Mouse (Mus musculus) kidney, adult 2 months (tissue): ENCODE data around the gene Cda. TPM values are rescaled to one million over a fixed set of nuclear protein-coding genes. Genes with fewer than 3 reads are reported as not detected.

Experiments
- DNase-seq: peaks from one replicate; pipeline ENCODE4 v3.0.0; 2021
- H3K27ac ChIP-seq: fragments of 200-500 bp; 2 replicates; pipeline ENCODE4 v1.5.1; 2012; ENCODE audit warnings: low read depth, low read length, control low read depth, inconsistent platforms; ENCODE audit not compliant: insufficient read depth
- H3K27me3 ChIP-seq: fragments of 200-500 bp; replicated peaks from 2 replicates; pipeline ENCODE4 v1.6.1; 2012; ENCODE audit warnings: mild to moderate bottlenecking, moderate library complexity, low read length, inconsistent platforms; ENCODE audit not compliant: control insufficient read depth, insufficient read depth
- H3K36me3 ChIP-seq: fragments of 200-500 bp; 2 replicates; pipeline ENCODE4 v1.6.1; 2012; ENCODE audit warnings: mild to moderate bottlenecking, moderate library complexity, low read length, inconsistent platforms; ENCODE audit not compliant: control insufficient read depth, insufficient read depth
- H3K4me1 ChIP-seq: fragments of 200-500 bp; 2 replicates; pipeline ENCODE4 v1.6.1; 2011; ENCODE audit warnings: low read length; ENCODE audit not compliant: control insufficient read depth, insufficient read depth
- H3K4me3 ChIP-seq: fragments of 200-500 bp; 2 replicates; pipeline ENCODE4 v1.5.1; 2011; ENCODE audit warnings: mild to moderate bottlenecking, low read depth, low read length, control low read depth; ENCODE audit not compliant: insufficient read depth
- CTCF ChIP-seq: fragments of 200-500 bp; conservative IDR thresholded peaks from 2 replicates; pipeline ENCODE4 v1.5.1; 2011; ENCODE audit warnings: low read depth, mild to moderate bottlenecking, control low read depth, low read length, moderate library complexity, mixed read lengths; ENCODE audit not compliant: insufficient read depth, insufficient read length
- POLR2A ChIP-seq: fragments of 200-500 bp; IDR thresholded peaks from one replicate; pipeline ENCODE4 v1.6.1; 2011; ENCODE audit warnings: low read depth, low read length, control low read depth
- WGBS: fragments of 180-500 bp; shearing (Covaris S2); methylation state at CpG from one replicate; pipeline ENCODE4 v1.1.7; 2018; 5-methylcytosine and 5-hydroxymethylcytosine counted together
- polyA plus RNA-seq: library from polyadenylated mRNA; depleted of rRNA; stranded (reverse); fragments of >200 nt; gene quantifications from 2 replicates; pipeline ENCODE4 v1.2.3, GENCODE M21; 2012

Cda gene
- polyA plus RNA-seq, 1 experiment, result 454 TPM

DNA sequence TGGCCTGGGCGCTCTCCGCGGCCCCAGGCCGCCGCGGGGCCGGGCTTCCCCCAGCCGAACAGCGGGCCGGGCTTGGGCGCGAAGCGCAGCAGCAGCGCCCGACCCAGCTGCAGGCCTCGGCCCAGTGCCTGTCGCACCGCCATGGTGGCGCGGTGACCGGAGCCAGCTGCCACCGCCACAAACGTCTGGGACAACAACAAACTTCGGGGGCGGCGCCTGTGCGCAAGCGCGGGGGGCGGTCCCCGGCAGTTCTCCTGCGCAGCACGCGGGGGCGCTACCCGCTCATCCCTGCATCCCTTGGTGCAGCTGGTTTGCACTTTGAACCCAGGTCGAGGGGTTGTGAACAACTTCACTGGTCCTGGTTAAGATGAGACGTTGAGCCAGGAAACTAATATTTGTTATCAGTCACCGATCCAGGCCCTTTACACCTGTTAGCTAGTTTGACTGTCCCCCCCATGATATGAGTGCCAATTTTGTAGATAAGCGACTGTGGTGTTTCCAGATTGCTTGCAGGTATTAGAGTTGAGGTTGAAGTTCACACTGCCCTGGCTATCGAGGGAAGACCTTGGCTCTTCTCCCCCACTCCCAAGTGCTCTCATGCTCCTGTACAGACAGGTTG, 41.6 kb downstream of the Cda start, which contains the start of gene Pink1:
Gene Pink1, minus strand, starts transcription at position 231 of the 619 bp plus-strand sequence.
- H3K27ac ChIP-seq, result peak within 1 kb of the TSS; percentile 94
- peak; percentile 97 for DNase-seq
- H3K36me3 ChIP-seq, result no peaks in the 10 kb centered on the region
- peaks cover 7% of the 10 kb centered on the region; the same call in 1 of the 2 replicates for H3K4me1 ChIP-seq
- WGBS, result 1% methylated on average over 41 of the region's 41 CpGs
- peak within 1 kb of the TSS; percentile 70 for H3K4me3 ChIP-seq
- TF ChIP-seq CTCF, result peak; percentile 92
- peak; percentile 36 for TF ChIP-seq POLR2A
- no peaks in the 10 kb centered on the region for H3K27me3 ChIP-seq

DNA sequence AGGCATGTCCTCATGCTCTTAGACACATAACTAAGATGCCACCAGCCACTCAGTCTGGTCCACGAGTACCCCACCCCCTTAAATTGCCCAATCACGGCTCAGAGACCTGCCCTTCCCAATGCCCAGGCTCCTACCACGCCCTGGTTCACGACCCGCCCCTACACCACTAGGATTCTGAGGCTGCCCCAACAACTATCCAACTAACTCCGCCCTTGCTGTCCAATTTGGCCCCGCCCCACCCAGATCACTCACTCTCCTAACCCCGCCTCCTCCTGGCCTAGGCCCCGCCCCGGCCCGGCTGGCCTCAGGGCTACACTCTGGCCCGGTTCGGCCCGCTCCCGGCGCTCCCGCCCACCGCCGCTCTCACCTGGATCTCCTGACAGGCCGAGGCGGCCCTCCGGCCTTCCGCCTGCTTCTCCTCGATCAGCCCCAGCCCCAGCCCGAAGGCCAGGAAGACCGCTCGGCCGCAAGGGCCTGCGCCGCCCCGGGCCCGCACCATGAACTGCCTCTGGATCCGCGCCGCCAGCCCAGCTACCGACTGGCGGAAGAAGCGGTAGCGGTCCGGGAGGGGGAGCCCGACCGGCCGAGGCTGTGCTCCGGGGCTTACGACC, 42.2 kb downstream of the Cda start:
- peaks cover 7% of the 10 kb centered on the region; the same call in 1 of the 2 replicates for H3K4me1 ChIP-seq
- no peaks in the 10 kb centered on the region for H3K36me3 ChIP-seq
- TF ChIP-seq CTCF, result no peak
- TF ChIP-seq POLR2A, result peak; percentile 18
- peak overlapping the region; percentile 70 for H3K4me3 ChIP-seq
- under 1% methylated on average over 45 of the region's 45 CpGs for WGBS
- peak; percentile 99 for DNase-seq
- no peaks in the 10 kb centered on the region for H3K27me3 ChIP-seq
- peak overlapping the region; percentile 94 for H3K27ac ChIP-seq

DNA sequence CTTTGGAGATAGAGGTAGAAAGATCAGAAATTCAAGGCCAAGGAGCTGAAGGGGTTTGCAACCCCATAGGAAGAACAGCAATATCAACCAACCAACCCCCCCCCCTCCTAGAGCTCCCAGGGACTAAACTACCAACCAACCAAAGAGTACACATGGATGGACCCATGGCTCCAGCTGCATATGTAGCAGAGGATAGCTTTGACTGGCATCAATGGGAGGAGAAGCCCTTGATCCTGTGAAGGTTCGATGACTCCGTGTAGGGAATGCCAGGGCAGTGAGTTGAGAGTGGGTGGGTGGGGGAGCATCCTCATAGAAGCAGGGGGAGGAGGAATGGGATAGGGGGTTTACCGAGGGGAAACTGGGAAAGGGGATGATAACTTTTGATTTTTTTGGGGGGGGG, 43.3 kb downstream of the Cda start:
- TF ChIP-seq POLR2A (no peak), CTCF (no peak)
- Histone ChIP-seq H3K4me3 (no peak overlapping the region), H3K36me3 (no peaks in the 10 kb centered on the region), H3K27me3 (no peaks in the 10 kb centered on the region), H3K4me1 (peaks cover 7% of the 10 kb centered on the region; the same call in 1 of the 2 replicates), H3K27ac (0 out of 2 replicates have a peak overlapping the region, but pooled peaks have one; percentile 5)
- 76% methylated on average over 3 of the region's 3 CpGs for WGBS
- no peak for DNase-seq

DNA sequence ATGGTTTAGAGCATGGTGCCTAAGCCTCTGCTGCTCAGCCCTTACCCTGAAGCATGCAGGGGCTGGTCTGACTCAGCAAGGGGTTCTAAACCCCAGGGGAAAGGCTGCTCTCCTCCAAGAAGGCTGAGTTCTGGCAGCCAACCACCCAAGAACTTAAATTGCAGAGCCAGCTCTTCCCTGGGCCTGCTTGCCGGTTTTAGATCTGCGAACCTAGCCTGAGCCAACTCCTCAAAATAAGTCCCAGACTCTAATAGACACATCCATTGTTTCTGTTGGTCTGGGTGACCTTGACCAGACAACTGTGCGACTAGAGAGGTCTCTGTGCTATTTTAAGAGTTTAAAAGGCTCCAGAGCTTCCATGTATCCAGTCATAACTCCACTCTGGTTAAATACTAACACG, 44.0 kb downstream of the Cda start:
- Histone ChIP-seq H3K27me3 (no peaks in the 10 kb centered on the region), H3K27ac (peak overlapping the region; percentile 5; the same call in 1 of the 2 replicates), H3K4me3 (no peak overlapping the region), H3K36me3 (no peaks in the 10 kb centered on the region), H3K4me1 (peaks cover 7% of the 10 kb centered on the region; the same call in 1 of the 2 replicates)
- WGBS, result 27% methylated on average over 4 of the region's 4 CpGs
- TF ChIP-seq POLR2A (no peak), CTCF (no peak)
- DNase-seq, result peak; percentile 46

DNA sequence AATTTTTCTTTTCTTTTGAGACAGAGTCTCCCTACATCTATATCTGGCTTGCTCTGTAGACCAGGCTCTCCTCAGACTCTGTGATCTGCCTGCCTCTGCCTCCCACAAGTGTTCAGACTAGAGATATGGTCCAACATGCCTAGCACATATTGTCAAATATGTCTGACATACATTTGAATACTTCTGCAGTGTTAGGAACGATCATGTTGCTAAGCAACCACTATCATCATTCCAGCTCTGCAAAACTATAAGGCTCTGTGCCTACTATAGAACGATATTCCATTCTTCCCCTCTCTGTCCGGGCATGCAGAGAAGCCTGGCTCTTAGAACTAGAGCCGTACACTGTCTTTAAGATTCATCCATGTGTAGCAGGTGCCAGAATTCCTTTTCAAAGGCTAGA, 45.1 kb downstream of the Cda start:
- DNase-seq, result no peak
- no peaks in the 10 kb centered on the region for H3K27me3 ChIP-seq
- whole genome bisulfite sequencing, result 76% methylated on average over 4 of the region's 4 CpGs
- TF ChIP-seq POLR2A, result no peak
- no peak for TF ChIP-seq CTCF
- H3K36me3 ChIP-seq, result no peaks in the 10 kb centered on the region
- no peak overlapping the region for H3K27ac ChIP-seq
- H3K4me3 ChIP-seq, result no peak overlapping the region
- H3K4me1 ChIP-seq, result peaks cover 7% of the 10 kb centered on the region; the same call in 1 of the 2 replicates

DNA sequence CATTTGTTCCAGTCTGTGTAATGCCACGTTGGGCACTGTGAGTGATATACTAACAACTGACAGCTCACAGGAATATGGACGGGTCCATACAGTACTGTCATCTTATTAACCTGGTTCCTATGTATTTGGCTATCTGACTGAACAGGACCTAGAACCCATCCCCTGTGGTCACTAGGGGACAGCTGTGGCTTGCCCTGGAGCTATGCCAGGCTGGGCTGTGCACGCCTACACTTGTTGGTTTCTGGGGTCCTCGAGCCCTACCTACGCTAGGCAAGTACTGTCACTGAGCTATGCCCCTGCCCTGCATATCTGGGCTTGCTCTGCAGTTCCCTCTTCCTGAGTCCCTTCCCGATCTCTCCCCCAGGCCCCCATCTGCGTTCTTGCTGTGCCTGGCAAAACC, 46.3 kb downstream of the Cda start:
- Histone ChIP-seq H3K4me1 (peaks cover 5% of the 10 kb centered on the region; the same call in 1 of the 2 replicates), H3K36me3 (no peaks in the 10 kb centered on the region), H3K4me3 (no peak overlapping the region), H3K27ac (no peak overlapping the region), H3K27me3 (no peaks in the 10 kb centered on the region)
- no peak for TF ChIP-seq POLR2A
- TF ChIP-seq CTCF, result no peak
- 70% methylated on average over 7 of the region's 7 CpGs for WGBS
- no peak for DNase-seq

DNA sequence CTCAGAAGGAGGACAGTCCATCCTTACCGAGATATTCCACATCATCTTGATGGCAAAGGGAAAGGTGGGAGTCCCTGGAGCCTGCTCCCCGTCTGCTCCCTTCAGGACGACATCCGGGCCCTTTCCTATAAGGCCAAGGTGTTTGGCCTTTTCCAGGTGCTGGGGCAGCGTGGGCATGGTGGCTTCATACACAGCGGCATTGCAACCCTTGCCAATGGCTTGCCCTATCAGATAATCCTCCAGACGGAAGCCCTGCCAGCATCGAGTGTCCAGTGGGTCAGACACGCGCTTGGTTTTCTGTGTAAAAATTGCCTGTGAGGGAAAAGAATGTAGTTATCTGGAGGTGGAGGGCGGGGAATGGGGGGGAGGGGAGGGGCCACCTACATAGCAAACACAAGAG, 47.1 kb downstream of the Cda start:
- no peak for DNase-seq
- H3K4me1 ChIP-seq, result peaks cover 3% of the 10 kb centered on the region; the same call in 1 of the 2 replicates
- WGBS, result 84% methylated on average over 11 of the region's 11 CpGs
- TF ChIP-seq POLR2A (no peak), CTCF (no peak)
- H3K36me3 ChIP-seq, result no peaks in the 10 kb centered on the region
- H3K27me3 ChIP-seq, result no peaks in the 10 kb centered on the region
- H3K27ac ChIP-seq, result no peak overlapping the region
- H3K4me3 ChIP-seq, result no peak overlapping the region
